Mouse (Mus musculus): Measurements from ENCODE around the gene Rad54l2.

Rad54l2 gene

GRCm38 (mm10) chr9:106739962-106740361 is 49.0 kb downstream of the Rad54l2 start:
- DNase-seq: no peak

- DNase-seq: no peak
Observed at GRCm38 (mm10) chr9:106739056-106739455, 49.9 kb downstream of the Rad54l2 start.

- DNase-seq: no peak
Observed at GRCm38 (mm10) chr9:106738199-106738985, 50.6 kb downstream of the Rad54l2 start.

GRCm38 (mm10) chr9:106733690-106734089 is 55.3 kb downstream of the Rad54l2 start:
- DNase-seq: no peak

- no peak for DNase-seq
Observed at GRCm38 (mm10) chr9:106729416-106729815, 59.6 kb downstream of the Rad54l2 start.

GRCm38 (mm10) chr9:106726891-106727290 is 62.1 kb downstream of the Rad54l2 start:
- DNase-seq: no peak

GRCm38 (mm10) chr9:106725435-106725834 is 63.6 kb downstream of the Rad54l2 start:
- no peak for DNase-seq

- DNase-seq: no peak
Observed at GRCm38 (mm10) chr9:106724864-106725263, 64.1 kb downstream of the Rad54l2 start.

GRCm38 (mm10) chr9:106716729-106717128 is 72.3 kb downstream of the Rad54l2 start:
- DNase-seq: no peak

GRCm38 (mm10) chr9:106716232-106716631 is 72.8 kb downstream of the Rad54l2 start:
- DNase-seq: no peak

- no peak for DNase-seq
Observed at GRCm38 (mm10) chr9:106712470-106712869, 76.5 kb downstream of the Rad54l2 start.

GRCm38 (mm10) chr9:106692973-106693481 is 96.0 kb downstream of the Rad54l2 start:
- no peak for DNase-seq

- no peak for DNase-seq
Observed at GRCm38 (mm10) chr9:106688834-106689233, 100.2 kb downstream of the Rad54l2 start.

- DNase-seq: peak; percentile 90
Observed at GRCm38 (mm10) chr9:106686983-106687650, 101.9 kb downstream of the Rad54l2 start.

- peak; percentile 88 for DNase-seq
Observed at GRCm38 (mm10) chr9:106685249-106686101, 103.5 kb downstream of the Rad54l2 start, which contains the start of gene Tex264. Tex264 (minus strand) TSS chr9:106685927.

GRCm38 (mm10) chr9:106684918-106685248 is 104.1 kb downstream of the Rad54l2 start:
- DNase-seq: peak; percentile 23

GRCm38 (mm10) chr9:106684093-106684872 is 104.7 kb downstream of the Rad54l2 start:
- no peak for DNase-seq

GRCm38 (mm10) chr9:106681026-106681425 is 108.0 kb downstream of the Rad54l2 start:
- DNase-seq: no peak

GRCm38 (mm10) chr9:106678242-106678641 is 110.8 kb downstream of the Rad54l2 start:
- no peak for DNase-seq

- no peak for DNase-seq
Observed at GRCm38 (mm10) chr9:106677702-106678101, 111.3 kb downstream of the Rad54l2 start.

- DNase-seq: no peak
Observed at GRCm38 (mm10) chr9:106676571-106676970, 112.4 kb downstream of the Rad54l2 start.

GRCm38 (mm10) chr9:106675965-106676364 is 113.0 kb downstream of the Rad54l2 start:
- no peak for DNase-seq

Data from embryo, embryonic 11 days (tissue).